Mouse (Mus musculus): ENCODE measurements around the gene Lyzl4. TPM values are rescaled to one million over a fixed set of nuclear protein-coding genes. Genes with fewer than 3 reads are reported as not detected.

The Lyzl4 gene
- total RNA-seq, 2 experiments from 2014 or later: not detected

GRCm38 (mm10) chr9:121547431-121547830 is 94.5 kb downstream of the Lyzl4 start:
- DNase-seq: no peak
- intact Hi-C loops (cut with DNase I): no loop called here
- H3K27ac ChIP-seq: no peak overlapping the region
- no peak for TF ChIP-seq CTCF (IDR thresholded peaks at IDR 0.05)
- H3K4me3 ChIP-seq: no peak overlapping the region

DNA sequence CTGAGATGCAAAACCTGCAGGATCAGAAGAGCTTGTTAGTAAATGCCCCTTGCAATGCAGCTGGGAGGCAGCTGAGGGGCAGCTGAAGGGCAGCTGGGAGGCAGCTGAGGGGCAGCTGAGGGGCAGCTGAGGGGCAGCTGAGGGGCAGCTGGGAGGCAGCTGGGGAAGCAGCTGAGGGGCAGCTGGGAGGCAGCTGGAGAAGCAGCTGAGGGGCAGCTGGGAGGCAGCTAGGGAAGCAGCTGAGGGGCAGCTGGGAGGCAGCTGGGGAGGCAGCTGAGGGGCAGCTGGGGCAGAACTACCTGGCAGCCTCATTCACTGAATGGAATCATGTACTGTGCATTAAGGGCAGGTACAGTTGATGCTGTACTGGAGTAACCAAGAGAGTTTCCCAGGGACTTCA is 100.4 kb downstream of the Lyzl4 start:
- Histone ChIP-seq H3K27ac (no peak overlapping the region), H3K4me3 (no peak overlapping the region)
- TF ChIP-seq CTCF (IDR thresholded peaks at IDR 0.05): no peak
- DNase-seq: no peak
- intact Hi-C loops (cut with DNase I): no loop called here

- intact Hi-C loops (cut with DNase I): no loop called here
- no peak overlapping the region for H3K27ac ChIP-seq
- no peak for TF ChIP-seq CTCF (IDR thresholded peaks at IDR 0.05)
- H3K4me3 ChIP-seq: no peak overlapping the region
- DNase-seq: no peak
These were observed 109.3 kb downstream of the Lyzl4 start for GRCm38 (mm10) chr9:121532626-121533025.

DNA sequence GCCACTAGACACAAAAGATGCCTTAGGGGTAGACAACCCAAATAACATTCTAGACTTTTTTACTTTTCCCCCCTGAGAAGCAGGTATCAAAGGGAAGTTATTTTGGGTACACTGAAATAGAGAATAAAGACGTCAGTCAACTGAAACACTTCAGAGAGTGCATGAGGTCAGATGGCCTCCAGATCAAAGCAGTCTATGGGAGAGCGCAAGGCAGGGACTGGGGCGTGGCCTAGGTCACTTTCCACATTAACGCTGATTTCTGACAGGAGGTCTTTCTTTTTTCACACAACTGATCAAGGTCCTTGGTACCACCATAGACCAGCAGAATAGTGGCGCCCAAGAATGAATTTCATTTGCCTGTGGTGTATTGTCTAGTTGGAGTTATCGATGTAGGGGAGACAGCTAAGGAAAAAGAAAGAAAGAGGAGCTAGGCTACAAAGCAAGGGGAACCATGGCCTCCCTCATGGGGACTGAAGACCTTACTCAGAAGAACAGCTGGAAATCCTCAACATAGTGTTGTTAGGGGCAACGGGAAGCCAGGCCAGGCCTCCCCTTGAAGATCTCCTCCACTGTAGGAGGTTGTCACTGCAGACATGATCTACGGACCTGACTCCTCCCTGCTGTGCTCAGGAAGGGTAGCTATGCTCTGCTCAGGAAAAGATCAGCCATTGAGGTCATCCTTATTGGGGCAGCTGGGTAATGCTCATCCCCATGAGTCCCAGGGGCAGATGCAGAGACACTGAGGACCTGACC is 113.1 kb downstream of the Lyzl4 start:
- no peak for TF ChIP-seq CTCF (IDR thresholded peaks at IDR 0.05)
- intact Hi-C loops (cut with DNase I): no loop called here
- H3K27ac ChIP-seq: no peak overlapping the region
- no peak for DNase-seq
- no peak overlapping the region for H3K4me3 ChIP-seq

Other genes starting within 250 kb of the Lyzl4 start
- gene Cck, start 146.4 kb downstream of the Lyzl4 start, total RNA-seq (2021): not detected
- gene Vipr1, start 620 bp upstream of the Lyzl4 start, total RNA-seq (2021): 1 to 10 TPM; 1.5 to 2.1 TPM
- gene Sec22c, start 63.4 kb upstream of the Lyzl4 start, total RNA-seq (2021): 1 to 10 TPM; 2.6 to 4.8 TPM
- gene Ss18l2, start 68.2 kb upstream of the Lyzl4 start, total RNA-seq (2021): 100 to 1,000 TPM; 108 to 137 TPM
- gene Nktr, start 77.1 kb upstream of the Lyzl4 start, total RNA-seq (2021): 10 to 100 TPM; 41.3 to 42.6 TPM
- gene Zfp651, start 117.2 kb upstream of the Lyzl4 start, total RNA-seq (2021): 100 to 1,000 TPM; 127 to 157 TPM
- gene Klhl40, start 135.5 kb upstream of the Lyzl4 start, total RNA-seq (2021): 100 to 1,000 TPM; 103 to 120 TPM
- gene Hhatl, start 150.4 kb upstream of the Lyzl4 start, total RNA-seq (2021): 100 to 1,000 TPM; 151 to 153 TPM
- gene Ccdc13, start 197.4 kb upstream of the Lyzl4 start, total RNA-seq (2021): under 1 TPM in 1 of 2 experiments, not detected in 1; 0.23 TPM
- gene Higd1a, start 216.3 kb upstream of the Lyzl4 start, total RNA-seq (2021): 100 to 1,000 TPM in 1 of 2 experiments, 10 to 100 TPM in 1; 89.1 to 111 TPM

Measured in gastrocnemius, adult 2 months (tissue).